Mouse (Mus musculus): ENCODE data around the gene Lrrfip1. TPM values are rescaled to one million over a fixed set of nuclear protein-coding genes. Genes with fewer than 3 reads are reported as not detected.

Gene Lrrfip1
- total RNA-seq, 1 experiment, result 31.5 TPM

DNA sequence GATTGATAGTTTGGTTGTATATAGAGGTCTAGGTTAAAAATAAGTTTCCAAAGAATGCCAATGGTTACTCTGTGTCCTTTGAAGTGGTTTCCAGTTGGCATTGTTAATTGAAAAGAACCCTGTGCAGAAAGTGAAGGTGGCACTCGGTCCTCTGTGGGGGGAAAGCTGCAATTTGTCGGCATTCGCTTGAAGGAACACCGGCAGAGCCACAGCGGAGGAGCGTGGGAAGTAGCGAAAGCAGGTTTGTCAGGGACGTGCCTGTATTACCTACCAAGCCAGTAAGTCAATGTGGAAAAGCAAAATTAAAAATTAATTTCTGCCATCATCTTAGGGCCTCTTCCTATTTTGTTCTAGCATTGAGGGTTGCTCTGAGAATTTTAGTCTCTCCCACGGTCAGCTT, 8.2 kb downstream of the Lrrfip1 start:
- in situ Hi-C loops (cut with MboI; ENCODE audit: low sequenced_read_pairs in 2 of 2, unreplicated experiment in 2 of 2), result no loop called here
- Histone ChIP-seq H3K9ac (ENCODE audit: insufficient read depth, low read depth, low read length, poor library complexity, severe bottlenecking) (no peak overlapping the region), H3K27ac (ENCODE audit: insufficient read depth, low read depth, low read length, poor library complexity, severe bottlenecking) (no peak overlapping the region), H3K9me3 (ENCODE audit: control insufficient read depth, insufficient read depth, low read depth, low read length) (no peaks in the 10 kb centered on the region), H3K4me3 (ENCODE audit: insufficient read depth in 1 of 2, low read depth in 1 of 2, low read length in 2 of 2, poor library complexity in 1 of 2, severe bottlenecking in 1 of 2) (no peak overlapping the region), H3K4me1 (ENCODE audit: control insufficient read depth in 2 of 2, insufficient read depth in 2 of 2, low read length in 2 of 2, poor library complexity in 1 of 2) (no peaks in the 10 kb centered on the region), H3K36me3 (ENCODE audit: control insufficient read depth, insufficient read depth, low read length, poor library complexity, severe bottlenecking) (no peaks in the 10 kb centered on the region)
- TF ChIP-seq CHD2 (IDR thresholded peaks at IDR 0.05; ENCODE audit: low read depth, low read length) (no peak), ZNF384 (IDR thresholded peaks at IDR 0.05; ENCODE audit: low read depth, low read length) (no peak), HCFC1 (IDR thresholded peaks at IDR 0.05; ENCODE audit: borderline replicate concordance, insufficient read depth, low read length) (no peak), MAFK (IDR thresholded peaks at IDR 0.05; ENCODE audit: insufficient read depth, low read depth, low read length) (no peak), ZC3H11A (IDR thresholded peaks at IDR 0.05; ENCODE audit: borderline replicate concordance, low read depth, low read length) (no peak)
- DNase-seq (ENCODE audit: low read depth, low spot score), result no peak

GRCm38 (mm10) chr1:91008147-91008682, 9.7 kb downstream of the Lrrfip1 start:
- DNase-seq (ENCODE audit: low read depth, low spot score), result no peak
- no peaks in the 10 kb centered on the region for H3K9me3 ChIP-seq (ENCODE audit: control insufficient read depth, insufficient read depth, low read depth, low read length)
- TF ChIP-seq HCFC1 (IDR thresholded peaks at IDR 0.05; ENCODE audit: borderline replicate concordance, insufficient read depth, low read length) (no peak), ZC3H11A (IDR thresholded peaks at IDR 0.05; ENCODE audit: borderline replicate concordance, low read depth, low read length) (no peak), ZNF384 (IDR thresholded peaks at IDR 0.05; ENCODE audit: low read depth, low read length) (no peak), CHD2 (IDR thresholded peaks at IDR 0.05; ENCODE audit: low read depth, low read length) (no peak), MAFK (IDR thresholded peaks at IDR 0.05; ENCODE audit: insufficient read depth, low read depth, low read length) (no peak)
- no peaks in the 10 kb centered on the region for H3K36me3 ChIP-seq (ENCODE audit: control insufficient read depth, insufficient read depth, low read length, poor library complexity, severe bottlenecking)
- in situ Hi-C loops (cut with MboI; ENCODE audit: low sequenced_read_pairs in 2 of 2, unreplicated experiment in 2 of 2), result no loop called here
- no peaks in the 10 kb centered on the region for H3K4me1 ChIP-seq (ENCODE audit: control insufficient read depth in 2 of 2, insufficient read depth in 2 of 2, low read length in 2 of 2, poor library complexity in 1 of 2)
- H3K4me3 ChIP-seq (ENCODE audit: insufficient read depth in 1 of 2, low read depth in 1 of 2, low read length in 2 of 2, poor library complexity in 1 of 2, severe bottlenecking in 1 of 2), result no peak overlapping the region
- H3K27ac ChIP-seq (ENCODE audit: insufficient read depth, low read depth, low read length, poor library complexity, severe bottlenecking), result no peak overlapping the region
- H3K9ac ChIP-seq (ENCODE audit: insufficient read depth, low read depth, low read length, poor library complexity, severe bottlenecking), result no peak overlapping the region

DNA sequence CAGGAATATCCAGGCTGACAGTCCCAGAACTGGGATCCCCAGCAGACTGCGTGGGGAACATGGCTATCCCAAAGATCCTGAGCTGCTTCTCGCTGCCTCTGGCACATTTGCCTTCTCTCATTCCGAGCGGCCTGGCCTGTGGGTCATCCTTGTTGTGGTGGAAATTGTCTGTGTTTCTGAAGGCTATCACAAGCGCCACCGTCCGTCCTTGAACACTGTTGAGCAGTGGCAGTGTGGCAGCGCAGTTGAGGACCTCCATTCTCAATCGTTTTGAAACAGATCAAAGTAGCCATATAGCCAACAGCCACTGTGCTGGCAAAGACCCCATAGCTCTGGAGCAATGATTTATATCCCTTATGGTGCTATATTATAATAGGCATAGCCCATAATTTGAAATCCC, 10.2 kb downstream of the Lrrfip1 start:
- no peak overlapping the region for H3K4me3 ChIP-seq (ENCODE audit: insufficient read depth in 1 of 2, low read depth in 1 of 2, low read length in 2 of 2, poor library complexity in 1 of 2, severe bottlenecking in 1 of 2)
- H3K36me3 ChIP-seq (ENCODE audit: control insufficient read depth, insufficient read depth, low read length, poor library complexity, severe bottlenecking), result no peaks in the 10 kb centered on the region
- DNase-seq (ENCODE audit: low read depth, low spot score), result no peak
- no peaks in the 10 kb centered on the region for H3K4me1 ChIP-seq (ENCODE audit: control insufficient read depth in 2 of 2, insufficient read depth in 2 of 2, low read length in 2 of 2, poor library complexity in 1 of 2)
- no peak overlapping the region for H3K9ac ChIP-seq (ENCODE audit: insufficient read depth, low read depth, low read length, poor library complexity, severe bottlenecking)
- no peak for TF ChIP-seq CHD2 (IDR thresholded peaks at IDR 0.05; ENCODE audit: low read depth, low read length)
- TF ChIP-seq ZNF384 (IDR thresholded peaks at IDR 0.05; ENCODE audit: low read depth, low read length), result no peak
- no peak for TF ChIP-seq HCFC1 (IDR thresholded peaks at IDR 0.05; ENCODE audit: borderline replicate concordance, insufficient read depth, low read length)
- TF ChIP-seq MAFK (IDR thresholded peaks at IDR 0.05; ENCODE audit: insufficient read depth, low read depth, low read length), result no peak
- no peak for TF ChIP-seq ZC3H11A (IDR thresholded peaks at IDR 0.05; ENCODE audit: borderline replicate concordance, low read depth, low read length)
- in situ Hi-C loops (cut with MboI; ENCODE audit: low sequenced_read_pairs in 2 of 2, unreplicated experiment in 2 of 2), result no loop called here
- no peak overlapping the region for H3K27ac ChIP-seq (ENCODE audit: insufficient read depth, low read depth, low read length, poor library complexity, severe bottlenecking)
- no peaks in the 10 kb centered on the region for H3K9me3 ChIP-seq (ENCODE audit: control insufficient read depth, insufficient read depth, low read depth, low read length)

GRCm38 (mm10) chr1:91009266-91009665, 10.7 kb downstream of the Lrrfip1 start:
- no peak overlapping the region for H3K27ac ChIP-seq (ENCODE audit: insufficient read depth, low read depth, low read length, poor library complexity, severe bottlenecking)
- H3K9ac ChIP-seq (ENCODE audit: insufficient read depth, low read depth, low read length, poor library complexity, severe bottlenecking), result no peak overlapping the region
- no peaks in the 10 kb centered on the region for H3K36me3 ChIP-seq (ENCODE audit: control insufficient read depth, insufficient read depth, low read length, poor library complexity, severe bottlenecking)
- DNase-seq (ENCODE audit: low read depth, low spot score), result no peak
- H3K4me1 ChIP-seq (ENCODE audit: control insufficient read depth in 2 of 2, insufficient read depth in 2 of 2, low read length in 2 of 2, poor library complexity in 1 of 2), result no peaks in the 10 kb centered on the region
- in situ Hi-C loops (cut with MboI; ENCODE audit: low sequenced_read_pairs in 2 of 2, unreplicated experiment in 2 of 2), result no loop called here
- H3K9me3 ChIP-seq (ENCODE audit: control insufficient read depth, insufficient read depth, low read depth, low read length), result no peaks in the 10 kb centered on the region
- no peak overlapping the region for H3K4me3 ChIP-seq (ENCODE audit: insufficient read depth in 1 of 2, low read depth in 1 of 2, low read length in 2 of 2, poor library complexity in 1 of 2, severe bottlenecking in 1 of 2)
- no peak for TF ChIP-seq CHD2 (IDR thresholded peaks at IDR 0.05; ENCODE audit: low read depth, low read length)
- TF ChIP-seq ZC3H11A (IDR thresholded peaks at IDR 0.05; ENCODE audit: borderline replicate concordance, low read depth, low read length), result no peak

DNA sequence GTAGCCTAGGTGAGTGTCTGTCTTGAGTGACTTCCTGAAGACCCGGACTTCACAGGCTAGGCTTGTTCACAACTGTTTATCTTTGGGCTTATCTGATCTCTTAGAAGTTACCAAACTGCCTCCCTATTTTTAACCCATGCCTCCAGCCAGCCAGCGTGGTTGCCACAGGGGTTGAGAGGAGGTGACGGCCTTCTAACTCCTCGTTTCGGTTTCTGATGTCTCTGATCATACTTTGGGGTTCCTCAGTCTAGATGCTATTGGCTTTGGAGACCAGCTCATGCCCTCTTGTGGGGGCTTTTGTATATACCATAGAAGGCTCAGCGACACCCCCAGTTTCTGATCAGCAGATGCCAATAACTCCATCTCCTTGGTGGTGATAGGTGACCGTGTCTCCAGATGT, 11.7 kb downstream of the Lrrfip1 start:
- H3K36me3 ChIP-seq (ENCODE audit: control insufficient read depth, insufficient read depth, low read length, poor library complexity, severe bottlenecking), result no peaks in the 10 kb centered on the region
- H3K9ac ChIP-seq (ENCODE audit: insufficient read depth, low read depth, low read length, poor library complexity, severe bottlenecking), result no peak overlapping the region
- no peak overlapping the region for H3K27ac ChIP-seq (ENCODE audit: insufficient read depth, low read depth, low read length, poor library complexity, severe bottlenecking)
- H3K4me3 ChIP-seq (ENCODE audit: insufficient read depth in 1 of 2, low read depth in 1 of 2, low read length in 2 of 2, poor library complexity in 1 of 2, severe bottlenecking in 1 of 2), result no peak overlapping the region
- H3K9me3 ChIP-seq (ENCODE audit: control insufficient read depth, insufficient read depth, low read depth, low read length), result no peaks in the 10 kb centered on the region
- H3K4me1 ChIP-seq (ENCODE audit: control insufficient read depth in 2 of 2, insufficient read depth in 2 of 2, low read length in 2 of 2, poor library complexity in 1 of 2), result no peaks in the 10 kb centered on the region
- TF ChIP-seq ZC3H11A (IDR thresholded peaks at IDR 0.05; ENCODE audit: borderline replicate concordance, low read depth, low read length) (no peak), ZNF384 (IDR thresholded peaks at IDR 0.05; ENCODE audit: low read depth, low read length) (no peak), CHD2 (IDR thresholded peaks at IDR 0.05; ENCODE audit: low read depth, low read length) (no peak), MAFK (IDR thresholded peaks at IDR 0.05; ENCODE audit: insufficient read depth, low read depth, low read length) (no peak), HCFC1 (IDR thresholded peaks at IDR 0.05; ENCODE audit: borderline replicate concordance, insufficient read depth, low read length) (no peak)
- in situ Hi-C loops (cut with MboI; ENCODE audit: low sequenced_read_pairs in 2 of 2, unreplicated experiment in 2 of 2), result no loop called here
- no peak for DNase-seq (ENCODE audit: low read depth, low spot score)

Data from ES-E14 (cell line).